Mouse (Mus musculus): ENCODE data around the gene Ppp1r15a. TPM values are rescaled to one million over a fixed set of nuclear protein-coding genes. Genes with fewer than 3 reads are reported as not detected.
"Not testable (repeated sequence)": the region's sequence is repeated elsewhere in the genome, so short reads cannot be mapped to it uniquely, and the experiment has no call there.

The Ppp1r15a gene
- polyA plus RNA-seq, 1 experiment: 28.2 TPM

DNA sequence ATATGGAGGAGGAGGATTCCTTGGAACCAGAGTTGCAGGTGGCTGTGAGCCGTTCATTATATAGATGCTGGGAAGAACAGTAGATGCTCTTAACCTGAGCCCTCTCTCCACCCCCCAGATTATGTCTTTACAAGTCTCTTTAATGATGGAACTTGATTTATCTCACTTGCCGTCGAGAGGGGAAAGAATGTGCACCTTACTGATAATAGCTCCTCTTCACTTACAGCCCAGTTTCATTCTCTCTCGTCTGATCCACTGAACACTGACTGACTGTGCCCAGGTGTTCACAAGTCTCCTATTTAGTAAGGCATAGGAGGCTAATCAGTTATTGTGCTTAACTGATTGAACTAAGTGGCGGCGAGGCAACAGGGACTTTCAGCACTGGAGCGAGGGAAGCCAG is 36.5 kb downstream of the Ppp1r15a start:
- H3K4me1 ChIP-seq (ENCODE audit: control insufficient read depth, insufficient read depth, low read length): peaks cover 10% of the 10 kb centered on the region
- no peaks in the 10 kb centered on the region for H3K27me3 ChIP-seq (replicated peaks; ENCODE audit: control insufficient read depth, insufficient read depth, low read length)
- no peak overlapping the region for H3K4me3 ChIP-seq (ENCODE audit: insufficient read depth, low read depth, low read length)
- WGBS: 83% methylated on average over 7 of the region's 7 CpGs
- DNase-seq: no peak
- TF ChIP-seq POLR2A (IDR thresholded peaks at IDR 0.05; ENCODE audit: low read depth, low read length): no peak
- no peak for TF ChIP-seq CTCF (conservative IDR thresholded peaks at IDR 0.05; ENCODE audit: insufficient read depth, insufficient read length, low read depth, low read length)
- H3K36me3 ChIP-seq (ENCODE audit: control insufficient read depth, insufficient read depth, low read length): no peaks in the 10 kb centered on the region; the same call in 1 of the 2 replicates
- no peak overlapping the region for H3K27ac ChIP-seq (ENCODE audit: insufficient read depth, low read depth, low read length)

- H3K27me3 ChIP-seq (replicated peaks; ENCODE audit: control insufficient read depth, insufficient read depth, low read length): no peaks in the 10 kb centered on the region
- no peaks in the 10 kb centered on the region for H3K36me3 ChIP-seq (ENCODE audit: control insufficient read depth, insufficient read depth, low read length)
- peaks cover 10% of the 10 kb centered on the region for H3K4me1 ChIP-seq (ENCODE audit: control insufficient read depth, insufficient read depth, low read length)
- WGBS: 18% methylated on average over 38 of the region's 38 CpGs
- TF ChIP-seq POLR2A (IDR thresholded peaks at IDR 0.05; ENCODE audit: low read depth, low read length) (no peak), CTCF (conservative IDR thresholded peaks at IDR 0.05; ENCODE audit: insufficient read depth, insufficient read length, low read depth, low read length) (no peak)
- H3K27ac ChIP-seq (ENCODE audit: insufficient read depth, low read depth, low read length): no peak within 1 kb of the TSS
- H3K4me3 ChIP-seq (ENCODE audit: insufficient read depth, low read depth, low read length): peak within 1 kb of the TSS; percentile 59
- peak; percentile 78 for DNase-seq
Observed at GRCm38 (mm10) chr7:45488293-45489204, 37.5 kb downstream of the Ppp1r15a start, which contains the start of gene Dhdh. Dhdh (minus strand) TSS chr7:45488805.

DNA sequence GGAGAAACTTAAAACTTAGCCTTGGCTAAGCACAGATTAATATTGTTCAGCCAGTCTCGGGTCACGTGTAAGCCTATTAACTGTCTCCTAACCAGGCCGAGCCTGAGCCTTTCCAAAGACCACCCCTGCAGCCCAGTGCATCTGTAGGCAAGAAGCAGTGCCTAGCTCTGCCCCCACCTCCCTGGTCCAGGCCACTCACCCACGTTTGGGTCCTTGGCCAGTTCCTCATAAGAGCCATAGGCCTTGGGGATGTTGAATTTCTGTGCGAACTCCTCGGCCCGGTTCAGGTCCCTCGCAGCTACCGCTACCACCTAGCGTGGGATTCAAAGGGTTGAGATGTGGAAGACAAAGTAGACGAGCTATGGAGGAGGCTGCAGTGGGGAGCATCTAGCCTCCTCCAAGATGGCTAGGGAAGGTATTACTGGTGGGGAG is 38.2 kb downstream of the Ppp1r15a start:
- no peak for DNase-seq
- TF ChIP-seq POLR2A (IDR thresholded peaks at IDR 0.05; ENCODE audit: low read depth, low read length): no peak
- TF ChIP-seq CTCF (conservative IDR thresholded peaks at IDR 0.05; ENCODE audit: insufficient read depth, insufficient read length, low read depth, low read length): no peak
- 72% methylated on average over 11 of the region's 11 CpGs for WGBS
- H3K4me3 ChIP-seq (ENCODE audit: insufficient read depth, low read depth, low read length): no peak overlapping the region
- H3K27ac ChIP-seq (ENCODE audit: insufficient read depth, low read depth, low read length): no peak overlapping the region
- peaks cover 10% of the 10 kb centered on the region for H3K4me1 ChIP-seq (ENCODE audit: control insufficient read depth, insufficient read depth, low read length)
- H3K27me3 ChIP-seq (replicated peaks; ENCODE audit: control insufficient read depth, insufficient read depth, low read length): no peaks in the 10 kb centered on the region
- H3K36me3 ChIP-seq (ENCODE audit: control insufficient read depth, insufficient read depth, low read length): no peaks in the 10 kb centered on the region

DNA sequence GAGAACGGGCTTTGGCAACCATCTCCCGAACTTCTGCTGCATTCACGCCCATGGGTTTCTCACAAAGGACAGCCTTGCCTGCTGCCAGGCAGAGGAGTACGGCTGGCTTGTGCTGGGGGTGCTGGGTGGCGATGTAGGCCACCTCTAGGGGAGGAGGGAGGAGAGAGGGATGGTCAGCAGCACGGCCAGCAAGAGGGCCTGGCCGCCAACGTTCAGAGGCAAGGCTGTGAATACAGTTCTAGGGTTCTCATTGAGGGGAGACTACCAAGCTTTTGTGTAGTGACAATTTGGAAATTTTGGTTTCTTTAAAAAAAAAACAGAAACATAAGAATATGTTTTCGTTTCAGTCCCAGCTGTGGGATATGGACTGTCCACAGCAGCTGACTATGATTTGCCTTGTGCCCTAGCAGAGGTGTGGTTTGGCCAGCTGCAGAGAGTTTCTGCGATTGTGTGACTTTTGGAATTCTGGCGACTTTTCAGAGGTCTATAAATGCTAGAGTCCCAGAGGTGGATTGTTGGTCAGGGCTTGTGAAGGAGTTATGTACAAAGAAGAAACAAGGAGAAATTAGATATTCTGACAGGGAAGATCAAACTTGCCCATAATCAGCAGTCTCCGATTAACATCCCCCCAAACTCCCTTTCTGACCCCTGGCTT is 39.2 kb downstream of the Ppp1r15a start, which contains the start of gene Gm45808:
Gm45808 (minus strand) TSS at position 51 of the 655 bp plus-strand sequence.
- no peak within 1 kb of the TSS for H3K4me3 ChIP-seq (ENCODE audit: insufficient read depth, low read depth, low read length)

GRCm38 (mm10) chr7:45486158-45486557 is 39.9 kb downstream of the Ppp1r15a start:
- Histone ChIP-seq H3K4me1 (ENCODE audit: control insufficient read depth, insufficient read depth, low read length) (peaks cover 8% of the 10 kb centered on the region), H3K27me3 (replicated peaks; ENCODE audit: control insufficient read depth, insufficient read depth, low read length) (no peaks in the 10 kb centered on the region), H3K4me3 (ENCODE audit: insufficient read depth, low read depth, low read length) (no peak overlapping the region), H3K36me3 (ENCODE audit: control insufficient read depth, insufficient read depth, low read length) (no peaks in the 10 kb centered on the region), H3K27ac (ENCODE audit: insufficient read depth, low read depth, low read length) (no peak overlapping the region)
- DNase-seq: no peak
- WGBS: 78% methylated on average over 7 of the region's 7 CpGs
- no peak for TF ChIP-seq POLR2A (IDR thresholded peaks at IDR 0.05; ENCODE audit: low read depth, low read length)
- no peak for TF ChIP-seq CTCF (conservative IDR thresholded peaks at IDR 0.05; ENCODE audit: insufficient read depth, insufficient read length, low read depth, low read length)

More for the DNA sequence above, 39.2 kb downstream of the Ppp1r15a start, which contains the start of gene Gm45808:
- H3K36me3 ChIP-seq (ENCODE audit: control insufficient read depth, insufficient read depth, low read length): no peaks in the 10 kb centered on the region
- peak; percentile 56 for DNase-seq
- TF ChIP-seq POLR2A (IDR thresholded peaks at IDR 0.05; ENCODE audit: low read depth, low read length) (no peak), CTCF (conservative IDR thresholded peaks at IDR 0.05; ENCODE audit: insufficient read depth, insufficient read length, low read depth, low read length) (no peak)
- H3K4me1 ChIP-seq (ENCODE audit: control insufficient read depth, insufficient read depth, low read length): peaks cover 10% of the 10 kb centered on the region
- no peaks in the 10 kb centered on the region for H3K27me3 ChIP-seq (replicated peaks; ENCODE audit: control insufficient read depth, insufficient read depth, low read length)
- 77% methylated on average over 12 of the region's 12 CpGs for WGBS
- no peak within 1 kb of the TSS for H3K27ac ChIP-seq (ENCODE audit: insufficient read depth, low read depth, low read length)

DNA sequence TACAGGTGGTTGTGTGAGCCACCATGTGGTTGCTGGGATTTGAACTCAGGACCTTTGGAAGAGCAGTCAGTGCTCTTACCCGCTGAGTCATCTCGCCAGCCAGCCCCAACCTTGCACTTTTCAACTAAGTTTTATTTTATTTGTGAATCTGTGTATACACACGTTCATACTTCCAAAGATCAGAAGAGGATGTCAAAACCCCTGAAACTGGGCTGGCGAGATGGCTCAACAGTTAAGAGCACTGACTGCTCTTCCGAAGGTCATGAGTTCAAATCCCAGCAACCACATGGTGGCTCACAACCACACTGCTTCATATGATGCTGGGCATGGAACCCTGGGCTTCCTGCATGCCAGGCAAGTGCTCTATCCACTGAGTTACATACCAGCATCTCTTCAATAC is 41.1 kb downstream of the Ppp1r15a start:
- H3K27ac ChIP-seq (ENCODE audit: insufficient read depth, low read depth, low read length); H3K4me3 ChIP-seq (ENCODE audit: insufficient read depth, low read depth, low read length); DNase-seq; H3K4me1 ChIP-seq (ENCODE audit: control insufficient read depth, insufficient read depth, low read length); H3K27me3 ChIP-seq (replicated peaks; ENCODE audit: control insufficient read depth, insufficient read depth, low read length); H3K36me3 ChIP-seq (ENCODE audit: control insufficient read depth, insufficient read depth, low read length): not testable (repeated sequence)
- WGBS: 93% methylated on average over 5 of the region's 5 CpGs

DNA sequence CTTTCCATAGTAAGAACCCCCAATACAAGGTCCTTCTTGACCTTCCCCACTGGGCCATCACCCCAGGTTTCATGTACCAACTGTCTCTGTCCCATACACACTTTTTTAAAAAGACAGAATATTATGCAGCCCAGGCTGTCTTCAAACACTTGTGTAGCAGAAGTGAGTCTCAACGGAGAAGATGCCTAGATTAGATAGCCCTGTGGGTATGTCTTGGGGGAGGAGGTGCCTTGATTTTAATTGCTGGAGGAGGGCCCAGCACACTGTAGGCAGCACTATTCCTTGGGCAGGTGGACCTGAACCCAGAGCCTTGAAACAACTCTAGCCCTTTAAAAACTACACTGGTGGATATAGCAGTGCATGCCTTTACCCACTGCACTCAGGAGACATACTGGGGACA is 43.9 kb downstream of the Ppp1r15a start:
- Histone ChIP-seq H3K36me3 (ENCODE audit: control insufficient read depth, insufficient read depth, low read length) (no peaks in the 10 kb centered on the region), H3K27me3 (replicated peaks; ENCODE audit: control insufficient read depth, insufficient read depth, low read length) (no peaks in the 10 kb centered on the region), H3K4me1 (ENCODE audit: control insufficient read depth, insufficient read depth, low read length) (no peaks in the 10 kb centered on the region; the same call in 1 of the 2 replicates), H3K27ac (ENCODE audit: insufficient read depth, low read depth, low read length) (no peak overlapping the region), H3K4me3 (ENCODE audit: insufficient read depth, low read depth, low read length) (no peak overlapping the region)
- WGBS: 94% methylated on average over 1 of the region's 1 CpGs
- DNase-seq: no peak
- no peak for TF ChIP-seq POLR2A (IDR thresholded peaks at IDR 0.05; ENCODE audit: low read depth, low read length)
